Mouse (Mus musculus): ENCODE data around the gene Kctd15.
A peak's percentile ranks its signal among the peaks of the same experiment; 100 is the strongest.

The Kctd15 gene

DNA sequence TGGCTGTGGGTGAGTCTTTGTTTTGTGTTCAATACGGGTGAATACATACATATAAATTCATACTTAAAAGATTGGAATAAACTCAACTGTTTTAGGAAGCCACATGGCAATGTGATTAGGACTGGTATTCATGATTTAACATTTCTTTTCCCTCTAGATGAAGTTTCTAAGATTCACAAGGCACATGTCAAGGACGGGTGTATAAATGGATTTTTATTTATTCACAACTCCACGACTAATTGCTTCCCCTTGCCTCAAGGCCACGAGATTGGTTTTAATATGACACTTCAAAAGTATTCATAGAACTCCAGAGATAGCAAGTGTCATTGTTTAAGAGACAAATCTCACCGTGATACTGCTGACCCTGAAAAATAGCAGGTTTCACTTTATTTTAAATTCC lies at the start of gene Kctd15:
TSS of gene Kctd15 (minus strand) at position 101 of the 400 bp plus-strand sequence.
- DNase-seq (ENCODE audit: low spot score), result no peak

DNA sequence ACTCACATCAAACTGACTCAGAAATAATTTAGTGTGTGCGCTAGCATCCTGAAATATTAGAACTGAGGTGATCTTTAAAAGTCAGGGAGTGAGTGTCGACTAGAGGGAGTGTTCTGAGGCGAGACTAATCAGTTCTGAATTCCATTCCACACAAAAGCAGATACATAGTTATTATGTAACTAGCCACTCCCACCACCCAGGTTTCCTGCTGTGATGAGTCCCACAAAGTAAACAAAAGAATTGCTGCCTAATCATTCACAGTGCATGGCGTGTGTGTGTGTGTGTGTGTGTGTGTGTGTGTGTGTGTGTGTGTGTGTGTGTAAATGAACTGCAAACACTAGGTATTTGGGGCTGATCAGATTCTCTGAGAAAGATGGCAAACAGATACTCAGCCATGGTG lies 47.9 kb upstream of the Kctd15 start:
- DNase-seq (ENCODE audit: low spot score), result no peak

- DNase-seq (ENCODE audit: low spot score), result no peak
Observed at GRCm38 (mm10) chr7:34703437-34703836, 46.9 kb upstream of the Kctd15 start.

GRCm38 (mm10) chr7:34702718-34703351 lies 46.3 kb upstream of the Kctd15 start:
- DNase-seq (ENCODE audit: low spot score), result no peak

- no peak for DNase-seq (ENCODE audit: low spot score)
Observed at GRCm38 (mm10) chr7:34699888-34700287, 43.4 kb upstream of the Kctd15 start.

DNA sequence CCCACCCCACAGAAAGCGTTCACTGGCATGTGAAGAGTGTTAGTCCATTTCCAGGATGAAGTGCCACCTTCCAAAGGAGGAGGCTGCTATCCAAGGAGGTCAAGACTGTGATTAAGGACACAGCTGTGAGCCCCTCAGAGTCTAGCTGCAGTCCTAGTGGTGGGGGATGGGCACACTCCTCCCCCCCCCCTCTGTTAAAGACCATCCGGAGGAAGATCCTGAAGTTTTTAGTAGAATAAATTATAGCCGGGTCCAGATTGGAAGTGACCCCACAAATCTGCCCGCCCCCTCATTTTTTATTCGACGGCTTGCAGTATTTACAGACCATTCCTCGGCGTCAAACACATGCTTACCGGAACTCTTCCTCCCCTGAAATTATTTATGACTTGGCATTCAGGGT lies 41.7 kb upstream of the Kctd15 start:
- DNase-seq (ENCODE audit: low spot score), result no peak

- no peak for DNase-seq (ENCODE audit: low spot score)
Observed at GRCm38 (mm10) chr7:34696086-34696485, 39.6 kb upstream of the Kctd15 start.

GRCm38 (mm10) chr7:34694898-34695297 lies 38.4 kb upstream of the Kctd15 start:
- DNase-seq (ENCODE audit: low spot score), result no peak

DNA sequence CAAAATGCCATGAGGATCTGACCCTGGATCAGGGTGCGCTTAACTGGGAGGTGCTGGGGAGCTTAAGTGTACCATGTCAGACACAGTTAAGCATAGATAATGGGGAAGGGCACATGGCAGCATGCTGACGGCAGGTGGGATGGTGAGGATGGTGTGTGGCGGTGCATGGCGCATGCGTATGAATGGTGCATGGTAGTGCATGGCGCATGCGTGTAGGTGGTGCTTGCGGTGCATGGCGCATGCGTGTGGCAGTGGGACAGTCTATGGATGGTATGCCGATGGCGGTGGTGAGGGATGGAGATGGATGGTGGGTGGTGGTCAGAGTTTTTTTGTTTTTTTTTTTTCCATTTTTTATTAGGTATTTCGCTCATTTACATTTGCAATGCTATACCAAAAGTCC lies 37.4 kb upstream of the Kctd15 start:
- no peak for DNase-seq (ENCODE audit: low spot score)

- no peak for DNase-seq (ENCODE audit: low spot score)
Observed at GRCm38 (mm10) chr7:34693072-34693471, 36.5 kb upstream of the Kctd15 start.

DNA sequence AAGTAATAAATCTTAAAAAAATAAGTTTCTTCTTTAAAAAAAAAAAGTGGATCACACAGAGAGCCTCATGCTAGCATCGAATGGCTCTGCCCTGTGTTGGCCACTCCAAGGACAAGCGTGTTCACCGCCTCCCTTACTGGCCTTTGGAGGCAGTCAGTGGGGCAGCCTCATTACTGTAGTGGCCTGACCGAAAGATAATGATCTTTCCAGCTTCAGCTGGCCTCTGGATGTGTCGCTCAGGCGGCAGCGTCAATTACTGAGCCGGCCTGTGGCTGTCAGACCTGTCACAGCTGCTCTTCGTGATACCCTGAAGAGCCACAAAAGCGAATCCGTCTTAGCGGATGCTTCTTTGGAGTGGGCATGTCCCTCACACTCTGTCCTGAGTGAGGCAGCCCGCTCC lies 33.6 kb upstream of the Kctd15 start:
- DNase-seq (ENCODE audit: low spot score), result no peak

DNA sequence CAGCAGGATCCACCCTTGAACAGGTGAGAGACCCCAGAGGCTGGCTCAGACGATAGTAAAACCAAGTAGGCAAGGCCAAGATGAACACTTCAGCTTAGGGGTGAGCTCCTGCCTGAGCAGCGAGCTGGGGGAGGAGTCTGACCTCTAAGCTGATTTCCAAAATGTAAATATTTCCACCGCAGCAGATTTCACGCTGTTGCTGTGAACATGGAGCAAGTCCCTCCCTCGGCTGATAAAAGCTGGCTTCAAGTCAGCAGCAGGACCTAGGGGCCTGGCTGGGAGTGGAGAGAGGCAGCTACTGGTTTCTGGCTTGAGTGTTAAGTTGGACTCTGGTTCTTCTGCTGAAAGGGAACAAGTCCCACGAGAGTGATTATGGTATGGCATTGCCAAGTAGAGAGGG lies 32.5 kb upstream of the Kctd15 start:
- no peak for DNase-seq (ENCODE audit: low spot score)

DNA sequence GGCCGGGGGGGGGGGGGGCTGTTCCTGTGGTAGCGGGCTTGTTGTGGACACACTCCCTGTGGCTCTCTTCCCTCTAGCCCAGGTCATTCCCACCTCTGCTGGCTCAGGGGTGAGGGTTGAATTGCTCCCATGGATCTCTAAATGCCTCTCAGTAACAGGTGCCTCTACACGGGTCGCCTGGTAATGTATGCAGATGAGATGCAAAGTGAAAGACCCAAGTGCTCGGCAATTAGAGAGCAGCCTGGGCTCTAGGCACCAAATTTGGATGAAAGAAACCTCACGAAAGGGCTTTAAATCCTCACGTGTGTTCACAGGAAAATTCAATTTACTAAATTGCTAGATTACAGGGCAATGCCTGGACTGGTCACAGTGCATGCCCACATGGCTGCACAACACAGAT lies 29.3 kb upstream of the Kctd15 start:
- DNase-seq (ENCODE audit: low spot score), result no peak

GRCm38 (mm10) chr7:34685176-34685575 lies 28.6 kb upstream of the Kctd15 start:
- no peak for DNase-seq (ENCODE audit: low spot score)

DNA sequence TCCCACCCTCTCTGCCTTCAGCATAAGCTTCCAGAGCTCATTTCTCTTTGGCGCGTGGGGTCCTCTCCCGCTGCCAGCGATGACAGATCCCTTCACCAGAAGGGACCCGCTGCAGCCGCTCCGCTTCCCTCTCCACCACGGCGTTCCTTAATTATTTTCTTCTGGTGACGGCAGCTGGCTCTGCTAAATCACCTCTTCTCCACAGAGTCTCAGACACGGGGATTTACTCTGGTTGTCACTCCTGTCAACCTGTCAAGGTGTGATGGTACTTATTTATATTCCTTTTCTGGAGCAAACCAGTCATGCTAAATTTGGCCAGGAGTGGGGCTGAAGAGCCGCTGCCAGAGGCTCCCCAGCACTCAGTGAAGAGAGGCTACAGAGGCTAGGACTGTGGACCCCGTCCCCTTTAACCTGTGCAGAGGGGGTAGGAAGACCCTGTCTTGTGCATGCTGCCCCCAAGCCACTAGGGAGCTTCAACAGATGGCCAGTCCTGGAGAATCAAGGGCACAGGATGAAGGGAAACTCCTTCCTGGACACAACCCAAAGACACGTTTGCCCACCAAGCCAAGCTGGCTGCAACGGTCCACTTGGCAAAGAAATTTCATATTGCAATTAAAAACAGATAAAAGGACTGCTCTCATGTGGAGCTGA lies 24.4 kb upstream of the Kctd15 start:
- DNase-seq (ENCODE audit: low spot score), result no peak

- no peak for DNase-seq (ENCODE audit: low spot score)
Observed at GRCm38 (mm10) chr7:34679886-34680285, 23.4 kb upstream of the Kctd15 start.

DNA sequence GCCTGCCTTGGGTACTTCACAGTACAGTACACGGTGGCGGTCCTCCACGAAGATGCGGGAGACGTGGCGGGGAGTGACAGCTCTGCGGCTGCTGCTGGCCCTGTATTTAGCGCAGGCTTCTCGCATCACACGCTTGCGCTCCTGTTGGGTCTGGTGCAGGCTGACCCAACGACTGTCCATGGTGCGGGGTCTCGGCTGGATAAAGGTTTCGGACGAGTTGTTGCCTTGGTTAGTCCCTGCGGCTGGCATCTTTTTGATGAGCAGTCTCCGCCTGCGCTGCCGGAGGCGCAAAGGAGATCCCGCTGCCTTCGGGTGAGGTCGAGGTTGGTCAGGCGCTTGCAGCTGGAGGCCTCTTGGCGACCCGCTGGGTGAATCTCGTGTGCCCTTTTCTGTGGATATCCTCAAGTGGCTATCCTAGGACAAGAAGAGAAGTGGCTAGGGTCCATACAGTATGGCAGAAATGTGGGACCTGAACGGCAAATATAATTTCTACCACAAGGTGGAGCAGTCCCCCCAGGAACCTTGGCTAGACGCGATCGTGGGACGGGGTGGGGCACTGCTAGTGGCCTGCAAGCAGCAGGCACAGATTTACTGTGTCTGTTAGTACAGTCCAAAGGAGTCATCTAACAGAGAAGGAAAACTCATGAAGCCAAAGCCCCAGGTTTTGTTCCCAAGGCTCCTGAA lies 19.4 kb upstream of the Kctd15 start:
- DNase-seq (ENCODE audit: low spot score), result peak; percentile 61

- DNase-seq (ENCODE audit: low spot score), result no peak
Observed at GRCm38 (mm10) chr7:34675120-34675790, 18.7 kb upstream of the Kctd15 start.

GRCm38 (mm10) chr7:34672916-34673315 lies 16.4 kb upstream of the Kctd15 start:
- no peak for DNase-seq (ENCODE audit: low spot score)

DNA sequence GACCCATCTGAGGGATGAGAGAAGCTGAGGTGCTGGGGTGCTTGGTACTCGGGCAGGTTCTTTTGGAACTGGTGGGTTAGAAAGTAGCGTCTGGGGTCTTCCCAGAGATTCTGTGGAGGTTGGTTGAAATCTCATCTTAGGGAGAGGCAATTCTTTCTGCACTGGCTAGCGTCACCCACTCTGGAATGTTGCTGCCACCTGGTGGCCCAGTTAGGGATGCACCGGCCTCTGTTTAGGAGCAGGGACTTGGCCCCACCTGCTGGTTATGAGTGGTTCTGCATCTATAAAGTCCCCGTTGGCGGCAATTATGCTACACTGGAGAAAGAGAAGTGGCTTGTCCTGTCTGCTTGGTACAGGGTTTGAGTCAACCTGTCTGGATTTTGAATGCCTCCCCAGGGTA lies 15.4 kb upstream of the Kctd15 start:
- DNase-seq (ENCODE audit: low spot score), result peak; percentile 84

DNA sequence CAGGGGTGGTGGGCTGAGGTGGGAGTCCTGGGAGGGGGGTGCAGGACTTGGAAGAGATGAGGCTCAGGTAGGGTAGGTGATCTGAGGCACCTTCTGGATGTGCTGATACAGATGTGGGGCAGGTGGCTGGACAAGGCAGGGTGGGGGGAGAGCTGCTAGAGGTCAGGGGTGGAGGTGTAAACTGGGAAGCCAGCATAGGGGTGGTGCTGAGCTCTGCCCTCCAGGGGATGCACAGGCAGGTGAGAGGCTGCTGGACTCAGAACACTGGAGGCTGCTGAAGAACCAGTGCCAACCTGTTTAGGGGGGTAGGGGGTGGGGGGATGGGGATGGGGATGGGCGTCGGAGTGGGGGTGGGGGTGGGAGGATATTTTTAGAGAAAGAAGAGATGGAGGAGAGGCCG lies 14.2 kb upstream of the Kctd15 start:
- DNase-seq (ENCODE audit: low spot score), result no peak

GRCm38 (mm10) chr7:34669336-34669735 lies 12.8 kb upstream of the Kctd15 start:
- no peak for DNase-seq (ENCODE audit: low spot score)

DNA sequence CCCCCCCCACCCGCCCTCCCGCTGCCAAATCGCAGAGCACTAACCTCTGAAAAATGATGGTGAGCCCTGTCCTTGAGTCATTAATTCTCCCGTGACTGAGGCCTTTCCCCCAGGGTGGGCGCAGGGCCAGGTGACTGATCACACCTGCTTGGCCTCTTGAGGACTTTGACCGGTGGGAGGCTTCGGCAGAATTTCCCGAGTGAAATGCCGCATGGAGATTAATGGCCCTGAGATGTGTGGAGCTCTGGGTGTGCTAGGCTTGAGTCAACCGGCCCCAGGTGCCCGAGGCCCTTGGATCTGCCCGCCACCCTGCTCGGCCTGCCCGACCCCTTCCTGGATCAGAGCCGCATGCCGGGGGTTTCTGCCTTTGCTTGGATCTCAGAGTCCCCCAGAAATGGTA lies 11.3 kb upstream of the Kctd15 start:
- no peak for DNase-seq (ENCODE audit: low spot score)
